Mouse (Mus musculus): Measurements from ENCODE around the gene Ppfia4.

Ppfia4 gene

GRCm38 (mm10) chr1:134339162-134339561 lies 6.4 kb upstream of the Ppfia4 start:
- no peak for DNase-seq (ENCODE audit: low read depth, low spot score)

- DNase-seq (ENCODE audit: low read depth, low spot score): no peak
These were observed 4.4 kb upstream of the Ppfia4 start for GRCm38 (mm10) chr1:134336958-134337710.

- DNase-seq (ENCODE audit: low read depth, low spot score): no peak
These were observed 3.4 kb upstream of the Ppfia4 start for GRCm38 (mm10) chr1:134335924-134336810.

GRCm38 (mm10) chr1:134335211-134335923 lies 2.6 kb upstream of the Ppfia4 start:
- DNase-seq (ENCODE audit: low read depth, low spot score): no peak

GRCm38 (mm10) chr1:134334111-134334827 lies 1.5 kb upstream of the Ppfia4 start:
- DNase-seq (ENCODE audit: low read depth, low spot score): no peak

GRCm38 (mm10) chr1:134333371-134334110 lies 813 bp upstream of the Ppfia4 start:
- DNase-seq (ENCODE audit: low read depth, low spot score): no peak

- no peak for DNase-seq (ENCODE audit: low read depth, low spot score)
These were observed 671 bp downstream of the Ppfia4 start for GRCm38 (mm10) chr1:134331879-134332635.

- DNase-seq (ENCODE audit: low read depth, low spot score): no peak
These were observed 5.8 kb downstream of the Ppfia4 start for GRCm38 (mm10) chr1:134326841-134327346.

GRCm38 (mm10) chr1:134322591-134322990 lies 10.1 kb downstream of the Ppfia4 start:
- no peak for DNase-seq (ENCODE audit: low read depth, low spot score)

- DNase-seq (ENCODE audit: low read depth, low spot score): no peak
These were observed 11.9 kb downstream of the Ppfia4 start for GRCm38 (mm10) chr1:134320691-134321301.

GRCm38 (mm10) chr1:134318261-134318660 lies 14.5 kb downstream of the Ppfia4 start:
- no peak for DNase-seq (ENCODE audit: low read depth, low spot score)

- DNase-seq (ENCODE audit: low read depth, low spot score): no peak
These were observed 16.4 kb downstream of the Ppfia4 start for GRCm38 (mm10) chr1:134316361-134316760.

- no peak for DNase-seq (ENCODE audit: low read depth, low spot score)
These were observed 17.5 kb downstream of the Ppfia4 start for GRCm38 (mm10) chr1:134315181-134315580.

- DNase-seq (ENCODE audit: low read depth, low spot score): no peak
These were observed 21.0 kb downstream of the Ppfia4 start for GRCm38 (mm10) chr1:134311760-134312159.

GRCm38 (mm10) chr1:134310729-134311128 lies 22.0 kb downstream of the Ppfia4 start:
- no peak for DNase-seq (ENCODE audit: low read depth, low spot score)

- no peak for DNase-seq (ENCODE audit: low read depth, low spot score)
These were observed 22.4 kb downstream of the Ppfia4 start for GRCm38 (mm10) chr1:134310291-134310690.

GRCm38 (mm10) chr1:134307409-134307808 lies 25.3 kb downstream of the Ppfia4 start:
- DNase-seq (ENCODE audit: low read depth, low spot score): no peak

GRCm38 (mm10) chr1:134304940-134305339 lies 27.8 kb downstream of the Ppfia4 start:
- no peak for DNase-seq (ENCODE audit: low read depth, low spot score)

GRCm38 (mm10) chr1:134302568-134303238 lies 30.0 kb downstream of the Ppfia4 start:
- DNase-seq (ENCODE audit: low read depth, low spot score): no peak

Measured in WW6 (cell line).